Comparison of ENCODE assay signal across 13 mouse cellular contexts in the genomic region with DNA sequence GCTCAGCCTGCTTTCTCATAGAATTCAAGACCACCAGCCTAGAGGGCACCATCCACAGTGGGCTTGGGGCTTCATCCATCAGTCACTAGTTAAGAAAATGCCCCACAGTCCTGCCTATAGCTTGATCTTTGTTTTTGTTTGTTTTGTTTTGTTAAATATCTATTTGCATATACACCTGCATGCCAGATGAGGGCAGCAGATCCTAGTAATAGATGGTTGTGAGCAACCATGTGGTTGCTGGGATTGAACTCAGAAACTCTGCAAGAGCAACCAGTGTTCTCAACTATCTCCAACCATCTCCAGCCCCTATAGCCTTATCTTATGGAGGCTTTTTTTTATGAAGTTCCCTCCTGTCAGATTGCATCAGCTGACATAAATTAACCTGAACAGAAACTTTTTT. TPM values are rescaled to one million over a fixed set of nuclear protein-coding genes. Genes with fewer than 3 reads are reported as not detected.
A peak's percentile ranks its signal among the peaks of the same experiment; 100 is the strongest.
DNase-seq lines count a peak whose midpoint lies in the region; ATAC-seq and TF ChIP-seq lines count a peak whose summit lies in the region.
"Had no signal": no experiment of that assay in that cellular context is flagged by ENCODE, and none has a peak within 500 bp of the region (broad histone marks: within the 10 kb centered on the region; RNA-seq: fewer than 3 reads in every experiment).

No protein-coding gene starts in this region.

- H3K4me1 ChIP-seq in heart, postnatal 0 days (ENCODE audit: control insufficient read depth, insufficient read depth) = no peaks in the 10 kb centered on the region
- H3K4me1 ChIP-seq: midbrain, embryonic 13.5 days had no signal

- no peak for ATAC-seq in heart, postnatal 0 days (ENCODE audit: insufficient read depth, low read depth)
- ATAC-seq in erythroblast, adult 5-6 weeks (replicated peaks; ENCODE audit: low FRiP score, poor library complexity, severe bottlenecking) = peak; percentile 39; the same call in 1 of the 2 replicates
- ATAC-seq: midbrain, embryonic 13.5 days had no signal

- peaks cover 63% of the 10 kb centered on the region for H3K36me3 ChIP-seq in heart, postnatal 0 days (replicated peaks; ENCODE audit: control insufficient read depth, insufficient read depth, low read length)

- no peak overlapping the region for H3K4me2 ChIP-seq in heart, postnatal 0 days (ENCODE audit: low read depth, low read length)
- H3K4me2 ChIP-seq: heart, embryonic 12.5 days; midbrain, embryonic 13.5 days had no signal

- no peaks in the 10 kb centered on the region for H3K9me3 ChIP-seq in heart, postnatal 0 days (replicated peaks; ENCODE audit: control insufficient read depth, low read length)
- H3K9me3 ChIP-seq: heart, embryonic 12.5 days; midbrain, embryonic 13.5 days had no signal

- no peak overlapping the region for H3K4me3 ChIP-seq in heart, postnatal 0 days (ENCODE audit: low read depth, low read length)
- H3K4me3 ChIP-seq: erythroblast, embryonic 14.5 days; heart, embryonic 12.5 days; midbrain, embryonic 13.5 days had no signal

- no peak for DNase-seq in heart, postnatal 0 days (ENCODE audit: low spot score)
- no peak for DNase-seq in heart, adult 9 months (ENCODE audit: low spot score in 2 of 2)
- peak; percentile 48 for DNase-seq in thymus, postnatal 0 days (ENCODE audit: low spot score)
- DNase-seq in thymus, postnatal 36 days = no peak
- DNase-seq in thymus, postnatal 4 days = peak; percentile 38
- DNase-seq in adrenal gland, adult 8-10 months = no peak
- no peak for DNase-seq in layer of hippocampus, adult 18-20 months (ENCODE audit: low spot score in 2 of 2)
- DNase-seq: kidney, postnatal 14 days had no signal

- H3K27ac ChIP-seq in heart, postnatal 0 days (ENCODE audit: low read depth) = no peak overlapping the region
- H3K27ac ChIP-seq: midbrain, embryonic 13.5 days had no signal

- no peak for TF ChIP-seq EP300 in heart, postnatal 0 days (IDR thresholded peaks at IDR 0.05; ENCODE audit: low read depth)

- peak; percentile 44 for TF ChIP-seq CTCF in heart, postnatal 0 days (IDR thresholded peaks at IDR 0.05; ENCODE audit: low read depth)

- H3K9ac ChIP-seq in heart, postnatal 0 days (replicated peaks; ENCODE audit: low read depth, low read length) = no peak overlapping the region
- H3K9ac ChIP-seq: heart, embryonic 12.5 days; midbrain, embryonic 13.5 days had no signal

- no peaks in the 10 kb centered on the region for H3K27me3 ChIP-seq in heart, postnatal 0 days (ENCODE audit: control insufficient read depth, insufficient read depth, low read length)
- H3K27me3 ChIP-seq: heart, embryonic 12.5 days; midbrain, embryonic 13.5 days had no signal

RNA-seq across cellular contexts. Expression of a gene that starts 14.0 kb away (rescaled TPM):
- total RNA-seq in heart, postnatal 0 days (2014; rRNA removed; ENCODE audit: low replicate concordance) = 104 and 119 TPM in 2 replicates
- 264 and 270 TPM in 2 replicates for polyA plus RNA-seq in heart, postnatal 0 days (2015; fragmentation: Nextera tagmentation; extraction: Ambion mirVana)
- polyA plus RNA-seq in thymus, postnatal 0 days (2015; fragmentation: Nextera tagmentation; extraction: Ambion mirVana) = 257 and 289 TPM in 2 replicates
- total RNA-seq in erythroblast, adult 5-6 weeks (2015; ENCODE audit: low replicate concordance) = 66.7 and 100 TPM in 2 replicates
- total RNA-seq in erythroblast, adult 5-6 weeks (2017; ENCODE audit: low replicate concordance) = 10.5 and 37.7 TPM in 2 replicates
- total RNA-seq in adrenal gland, adult 8-10 months (2022) = 100 to 1,000 TPM; 158 to 182 (median 166) TPM
- total RNA-seq in layer of hippocampus, adult 18-20 months (2021) = 100 to 1,000 TPM; 116 to 119 TPM

RNA-seq across cellular contexts. Expression of a gene that starts 17.8 kb away (rescaled TPM):
- 9.4 and 12.0 TPM in 2 replicates for total RNA-seq in heart, postnatal 0 days (2014; rRNA removed; ENCODE audit: low replicate concordance)
- 4.3 and 4.9 TPM in 2 replicates for polyA plus RNA-seq in heart, postnatal 0 days (2015; fragmentation: Nextera tagmentation; extraction: Ambion mirVana)
- polyA plus RNA-seq in thymus, postnatal 0 days (2015; fragmentation: Nextera tagmentation; extraction: Ambion mirVana) = 14.3 and 15.9 TPM in 2 replicates
- total RNA-seq in erythroblast, adult 5-6 weeks (2015; ENCODE audit: low replicate concordance) = 2.5 and 4.0 TPM in 2 replicates
- total RNA-seq in erythroblast, adult 5-6 weeks (2017; ENCODE audit: low replicate concordance) = 3.1 and 3.7 TPM in 2 replicates
- total RNA-seq in adrenal gland, adult 8-10 months (2022) = 10 to 100 TPM in 2 of 4 experiments, 1 to 10 TPM in 2; 9.7 to 11.6 (median 10.4) TPM
- 1 to 10 TPM; 7.9 to 8.3 TPM for total RNA-seq in layer of hippocampus, adult 18-20 months (2021)

RNA-seq across cellular contexts. Expression of a gene that starts 41.2 kb away (rescaled TPM):
- 6.3 TPM in 1 of 2 replicates, not detected in the other for total RNA-seq in heart, postnatal 0 days (2014; rRNA removed; ENCODE audit: low replicate concordance)
- 0.05 TPM in 1 of 2 replicates, not detected in the other for polyA plus RNA-seq in heart, postnatal 0 days (2015; fragmentation: Nextera tagmentation; extraction: Ambion mirVana)
- polyA plus RNA-seq in thymus, postnatal 0 days (2015; fragmentation: Nextera tagmentation; extraction: Ambion mirVana) = 0.06 and 0.16 TPM in 2 replicates
- 0.21 and 0.38 TPM in 2 replicates for total RNA-seq in erythroblast, adult 5-6 weeks (2015; ENCODE audit: low replicate concordance)
- total RNA-seq in erythroblast, adult 5-6 weeks (2017; ENCODE audit: low replicate concordance) = 0.14 and 1.0 TPM in 2 replicates
- under 1 TPM; 0.06 to 0.21 (median 0.09) TPM for total RNA-seq in adrenal gland, adult 8-10 months (2022)
- under 1 TPM; 0.20 to 0.92 TPM for total RNA-seq in layer of hippocampus, adult 18-20 months (2021)
- polyA plus RNA-seq: erythroblast, embryonic 14.5 days; limb, embryonic 11.5 days had no signal

Comparison
In these comparisons a context has a peak if more than half of its experiments do, and no peak if none do; other contexts are left out.
1. DNase-seq: peak in thymus, postnatal 0 days (single experiment) and thymus, postnatal 4 days (single experiment); none in heart, postnatal 0 days (single experiment), heart, adult 9 months (0 of 2), thymus, postnatal 36 days (0 of 2), adrenal gland, adult 8-10 months (single experiment) and layer of hippocampus, adult 18-20 months (0 of 2).